Mouse (Mus musculus): ENCODE measurements at regions not wholly inside any gene's neighbourhood (a gene's known extent, or its start where the extent isn't known, plus 50 kb on each side); places are given as distances from the start of the nearest gene placed in this dataset.

- ATAC-seq (ENCODE audit: low FRiP score, low read depth), result no peak
- H3K9me3 ChIP-seq (ENCODE audit: control insufficient read depth, low read length), result no peaks in the 10 kb centered on the region
- H3K27me3 ChIP-seq (ENCODE audit: control insufficient read depth, insufficient read depth, low read length), result no peaks in the 10 kb centered on the region
- H3K36me3 ChIP-seq (ENCODE audit: control insufficient read depth, insufficient read depth, low read length), result no peaks in the 10 kb centered on the region
- 28% methylated on average over 12 of the region's 12 CpGs for WGBS
- peak overlapping the region; percentile 32 for H3K4me2 ChIP-seq (replicated peaks; ENCODE audit: low read depth, low read length, severe bottlenecking)
- DNase-seq (ENCODE audit: low spot score), result peak; percentile 41
- peaks cover 10% of the 10 kb centered on the region for H3K4me1 ChIP-seq (ENCODE audit: control insufficient read depth, insufficient read depth, low read length)
- no peak overlapping the region for H3K9ac ChIP-seq (ENCODE audit: low read depth, low read length, severe bottlenecking)
- H3K27ac ChIP-seq (replicated peaks; ENCODE audit: low read depth, low read length), result peak overlapping the region; percentile 58
- H3K4me3 ChIP-seq (replicated peaks; ENCODE audit: low read length), result no peak overlapping the region
- no peak for TF ChIP-seq POLR2A (IDR thresholded peaks at IDR 0.05; ENCODE audit: borderline replicate concordance, extremely low read depth, insufficient read depth, insufficient read length)
Observed at GRCm38 (mm10) chr7:133440711-133441110, 161.2 kb downstream of the Tex36 start.

GRCm38 (mm10) chr7:133440086-133440485 is 161.9 kb downstream of the Tex36 start:
- H3K4me2 ChIP-seq (replicated peaks; ENCODE audit: low read depth, low read length, severe bottlenecking), result no peak overlapping the region
- peaks cover 10% of the 10 kb centered on the region for H3K4me1 ChIP-seq (ENCODE audit: control insufficient read depth, insufficient read depth, low read length)
- no peaks in the 10 kb centered on the region for H3K36me3 ChIP-seq (ENCODE audit: control insufficient read depth, insufficient read depth, low read length)
- 72% methylated on average over 6 of the region's 6 CpGs for WGBS
- H3K4me3 ChIP-seq (replicated peaks; ENCODE audit: low read length), result no peak overlapping the region
- ATAC-seq (ENCODE audit: low FRiP score, low read depth) (no peak), DNase-seq (ENCODE audit: low spot score) (no peak)
- no peaks in the 10 kb centered on the region for H3K9me3 ChIP-seq (ENCODE audit: control insufficient read depth, low read length)
- H3K27me3 ChIP-seq (ENCODE audit: control insufficient read depth, insufficient read depth, low read length), result no peaks in the 10 kb centered on the region
- peak overlapping the region; percentile 58; the same call in 1 of the 2 replicates for H3K27ac ChIP-seq (replicated peaks; ENCODE audit: low read depth, low read length)
- no peak overlapping the region for H3K9ac ChIP-seq (ENCODE audit: low read depth, low read length, severe bottlenecking)
- TF ChIP-seq POLR2A (IDR thresholded peaks at IDR 0.05; ENCODE audit: borderline replicate concordance, extremely low read depth, insufficient read depth, insufficient read length), result no peak

DNA sequence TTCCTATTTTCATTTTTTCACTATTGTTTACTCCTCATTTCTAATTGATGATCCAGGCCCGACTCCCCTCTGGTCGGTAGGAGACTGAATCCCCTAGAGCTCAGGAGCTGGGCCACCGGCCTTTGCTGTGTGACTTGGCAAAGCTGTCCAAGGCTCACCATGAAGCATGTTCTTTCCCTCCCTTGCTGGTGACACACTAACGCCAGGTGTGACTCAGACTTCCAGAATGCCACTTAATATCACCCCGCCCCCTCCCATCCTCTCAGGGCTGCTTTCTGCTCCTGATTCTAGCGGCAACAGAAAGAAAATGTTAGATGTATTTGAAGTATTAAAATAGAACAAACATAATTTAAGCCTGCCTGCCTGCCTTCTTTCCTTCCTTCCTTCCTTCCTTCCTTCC is 163.3 kb downstream of the Tex36 start:
- no peak for ATAC-seq (ENCODE audit: low FRiP score, low read depth)

DNA sequence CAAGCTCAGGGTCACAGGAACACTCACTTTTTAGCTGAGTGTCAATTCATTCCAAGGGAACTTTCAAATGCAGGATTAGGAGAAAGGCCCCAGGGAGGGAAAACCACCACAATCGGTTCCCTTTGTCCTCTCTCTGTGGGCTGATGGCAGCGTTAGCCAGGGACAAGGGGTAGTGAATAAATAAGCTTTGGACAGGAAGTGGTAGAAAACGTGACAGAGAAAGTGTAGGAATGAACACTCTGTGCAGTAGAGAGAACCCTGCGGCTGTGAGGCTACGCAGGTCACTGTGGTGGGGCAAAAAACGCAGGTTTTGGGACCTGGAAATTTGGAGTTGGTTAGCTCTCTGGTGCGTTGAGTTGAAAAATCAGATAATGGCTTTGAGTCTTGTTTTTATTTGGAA is 164.1 kb downstream of the Tex36 start:
- H3K27me3 ChIP-seq (ENCODE audit: control insufficient read depth, insufficient read depth, low read length), result no peaks in the 10 kb centered on the region
- no peak overlapping the region for H3K9ac ChIP-seq (ENCODE audit: low read depth, low read length, severe bottlenecking)
- H3K36me3 ChIP-seq (ENCODE audit: control insufficient read depth, insufficient read depth, low read length), result no peaks in the 10 kb centered on the region
- peaks cover 10% of the 10 kb centered on the region for H3K4me1 ChIP-seq (ENCODE audit: control insufficient read depth, insufficient read depth, low read length)
- no peak for ATAC-seq (ENCODE audit: low FRiP score, low read depth)
- no peak overlapping the region for H3K27ac ChIP-seq (replicated peaks; ENCODE audit: low read depth, low read length)
- H3K4me2 ChIP-seq (replicated peaks; ENCODE audit: low read depth, low read length, severe bottlenecking), result no peak overlapping the region
- H3K4me3 ChIP-seq (replicated peaks; ENCODE audit: low read length), result no peak overlapping the region
- 43% methylated on average over 7 of the region's 7 CpGs for WGBS
- no peaks in the 10 kb centered on the region for H3K9me3 ChIP-seq (ENCODE audit: control insufficient read depth, low read length)
- no peak for TF ChIP-seq POLR2A (IDR thresholded peaks at IDR 0.05; ENCODE audit: borderline replicate concordance, extremely low read depth, insufficient read depth, insufficient read length)
- DNase-seq (ENCODE audit: low spot score), result no peak

More for the DNA sequence above, 163.3 kb downstream of the Tex36 start:
- Histone ChIP-seq H3K36me3 (ENCODE audit: control insufficient read depth, insufficient read depth, low read length) (no peaks in the 10 kb centered on the region), H3K4me1 (ENCODE audit: control insufficient read depth, insufficient read depth, low read length) (peaks cover 10% of the 10 kb centered on the region), H3K9ac (ENCODE audit: low read depth, low read length, severe bottlenecking) (no peak overlapping the region), H3K27me3 (ENCODE audit: control insufficient read depth, insufficient read depth, low read length) (no peaks in the 10 kb centered on the region), H3K4me2 (replicated peaks; ENCODE audit: low read depth, low read length, severe bottlenecking) (no peak overlapping the region), H3K27ac (replicated peaks; ENCODE audit: low read depth, low read length) (no peak overlapping the region), H3K9me3 (ENCODE audit: control insufficient read depth, low read length) (no peaks in the 10 kb centered on the region), H3K4me3 (replicated peaks; ENCODE audit: low read length) (no peak overlapping the region)
- no peak for TF ChIP-seq POLR2A (IDR thresholded peaks at IDR 0.05; ENCODE audit: borderline replicate concordance, extremely low read depth, insufficient read depth, insufficient read length)
- WGBS, result 58% methylated on average over 6 of the region's 6 CpGs
- no peak for DNase-seq (ENCODE audit: low spot score)

DNA sequence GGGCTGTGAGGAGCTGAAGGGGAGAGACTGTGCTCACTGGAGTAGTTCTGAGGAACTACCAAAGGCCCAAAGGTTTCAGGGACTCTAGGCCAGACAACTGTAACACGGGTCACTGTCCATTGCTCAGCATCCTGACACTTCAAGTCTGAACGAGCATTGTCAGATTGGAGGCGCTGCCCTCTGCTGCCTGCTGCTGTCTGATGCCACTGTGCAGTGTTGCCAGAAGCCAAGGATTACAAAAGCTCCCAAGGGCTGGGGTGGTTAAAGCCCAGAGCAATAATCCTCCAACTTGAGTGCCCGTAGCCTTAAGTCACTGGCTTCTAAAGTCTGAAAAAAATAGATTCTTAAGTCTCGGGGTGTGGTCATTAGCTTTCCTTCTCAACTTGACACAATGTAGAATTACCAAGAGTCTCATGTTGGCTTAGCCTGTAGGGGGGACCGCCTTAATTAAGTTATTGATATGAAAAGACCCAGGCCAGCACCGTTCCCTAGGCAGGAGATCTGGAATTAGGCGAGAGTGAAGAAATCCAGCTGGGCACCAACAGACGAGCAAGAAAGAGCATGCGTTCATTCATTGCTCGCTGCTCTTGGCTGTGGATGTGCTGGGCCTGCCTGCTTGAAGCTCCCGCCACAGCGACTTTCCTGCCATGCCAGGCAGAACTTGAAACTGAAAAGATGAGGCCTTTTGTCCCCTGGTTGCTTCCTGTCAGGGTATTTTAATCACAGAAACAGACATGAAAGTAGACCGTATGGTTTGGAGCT is 166.2 kb downstream of the Tex36 start:
- 72% methylated on average over 14 of the region's 14 CpGs for WGBS
- no peak overlapping the region for H3K27ac ChIP-seq (replicated peaks; ENCODE audit: low read depth, low read length)
- H3K4me2 ChIP-seq (replicated peaks; ENCODE audit: low read depth, low read length, severe bottlenecking), result no peak overlapping the region
- TF ChIP-seq POLR2A (IDR thresholded peaks at IDR 0.05; ENCODE audit: borderline replicate concordance, extremely low read depth, insufficient read depth, insufficient read length), result no peak
- peaks cover 4% of the 10 kb centered on the region for H3K4me1 ChIP-seq (ENCODE audit: control insufficient read depth, insufficient read depth, low read length)
- ATAC-seq (ENCODE audit: low FRiP score, low read depth) (no peak), DNase-seq (ENCODE audit: low spot score) (no peak)
- H3K9me3 ChIP-seq (ENCODE audit: control insufficient read depth, low read length), result no peaks in the 10 kb centered on the region
- no peaks in the 10 kb centered on the region for H3K27me3 ChIP-seq (ENCODE audit: control insufficient read depth, insufficient read depth, low read length)
- no peak overlapping the region for H3K9ac ChIP-seq (ENCODE audit: low read depth, low read length, severe bottlenecking)
- H3K36me3 ChIP-seq (ENCODE audit: control insufficient read depth, insufficient read depth, low read length), result no peaks in the 10 kb centered on the region
- H3K4me3 ChIP-seq (replicated peaks; ENCODE audit: low read length), result no peak overlapping the region
